Mouse (Mus musculus) skeletal muscle tissue, adult 2 months (tissue): ENCODE data around the gene Il1r1.

Experiments used
- DNase-seq: peaks from one replicate; pipeline ENCODE4 v3.0.0-alpha.2; 2012; ENCODE audit warnings: low read depth, low spot score

The Il1r1 gene

DNA sequence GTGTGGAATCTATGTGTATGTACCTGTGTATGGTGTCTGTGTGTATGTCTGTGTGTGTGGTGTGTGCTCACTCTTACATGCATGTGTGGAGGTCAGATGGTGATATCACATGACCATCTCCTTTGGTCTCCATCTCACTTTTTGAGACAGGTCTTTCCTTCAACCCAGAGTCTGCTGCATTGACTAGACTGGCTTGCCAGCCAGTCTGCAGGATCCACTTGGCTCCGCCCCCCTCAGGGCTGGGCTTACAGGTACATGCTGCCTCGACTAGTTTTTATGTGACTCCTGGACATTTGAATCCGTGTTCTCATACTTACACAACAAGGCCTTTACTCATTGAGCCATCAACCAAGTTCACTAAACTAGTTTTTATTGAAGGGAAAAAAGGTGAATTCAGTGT is 6.2 kb downstream of the Il1r1 start:
- no peak for DNase-seq

DNA sequence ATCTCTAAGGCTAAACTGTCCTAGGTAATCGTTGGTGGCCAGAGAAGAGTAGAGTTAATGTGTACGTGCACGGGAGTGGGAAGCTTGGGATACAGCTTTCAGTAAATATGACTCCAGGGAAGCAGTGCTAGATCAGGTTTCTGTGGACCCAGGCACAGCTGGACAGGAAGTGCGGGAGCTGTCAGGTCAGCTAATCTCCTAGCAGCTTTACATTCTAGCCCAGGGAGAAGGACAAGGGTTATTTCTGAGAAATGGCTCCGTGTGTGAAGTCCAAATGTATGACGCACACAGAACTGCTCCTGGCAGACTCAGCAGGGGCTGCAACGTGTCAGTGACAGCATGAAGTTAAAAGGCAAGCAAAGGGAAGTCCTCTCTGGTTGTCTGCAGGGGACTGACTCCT is 8.3 kb downstream of the Il1r1 start:
- DNase-seq = peak; percentile 13

- DNase-seq = no peak
Measured at GRCm38 (mm10) chr1:40233621-40234020, 8.7 kb downstream of the Il1r1 start.

- DNase-seq = no peak
Measured at GRCm38 (mm10) chr1:40235597-40236249, 10.8 kb downstream of the Il1r1 start.

GRCm38 (mm10) chr1:40236694-40237093 is 11.8 kb downstream of the Il1r1 start:
- no peak for DNase-seq

- no peak for DNase-seq
Measured at GRCm38 (mm10) chr1:40237094-40237493, 12.2 kb downstream of the Il1r1 start.

- DNase-seq = no peak
Measured at GRCm38 (mm10) chr1:40240353-40241092, 15.6 kb downstream of the Il1r1 start.

DNA sequence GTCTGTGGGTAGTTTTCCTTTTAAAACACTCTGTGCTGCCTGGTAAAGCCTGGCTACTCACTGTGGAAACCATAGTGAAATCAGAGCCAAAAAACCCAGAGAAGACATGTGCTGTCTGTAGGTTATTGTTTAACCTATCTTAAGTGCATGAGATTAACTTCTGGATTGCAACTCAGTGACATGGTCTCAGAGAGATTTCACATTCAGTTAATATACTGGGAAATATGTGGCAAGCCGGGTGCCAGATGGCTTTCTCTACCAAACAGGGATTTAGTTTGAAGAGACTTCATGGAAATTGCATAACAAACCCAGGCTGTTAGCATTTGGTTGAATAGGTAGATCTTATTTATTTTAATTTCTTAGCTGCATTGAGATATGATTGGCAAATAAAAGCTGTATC is 17.8 kb downstream of the Il1r1 start:
- no peak for DNase-seq

- no peak for DNase-seq
Measured at GRCm38 (mm10) chr1:40243561-40243998, 18.7 kb downstream of the Il1r1 start.

- no peak for DNase-seq
Measured at GRCm38 (mm10) chr1:40250425-40250824, 25.5 kb downstream of the Il1r1 start.

GRCm38 (mm10) chr1:40252507-40252906 is 27.6 kb downstream of the Il1r1 start:
- DNase-seq = no peak

- no peak for DNase-seq
Measured at GRCm38 (mm10) chr1:40253940-40254339, 29.1 kb downstream of the Il1r1 start.

GRCm38 (mm10) chr1:40254347-40255057 is 29.6 kb downstream of the Il1r1 start:
- DNase-seq = no peak

- DNase-seq = no peak
Measured at GRCm38 (mm10) chr1:40262441-40263121, 37.7 kb downstream of the Il1r1 start.

- DNase-seq = no peak
Measured at GRCm38 (mm10) chr1:40263122-40263498, 38.2 kb downstream of the Il1r1 start.

DNA sequence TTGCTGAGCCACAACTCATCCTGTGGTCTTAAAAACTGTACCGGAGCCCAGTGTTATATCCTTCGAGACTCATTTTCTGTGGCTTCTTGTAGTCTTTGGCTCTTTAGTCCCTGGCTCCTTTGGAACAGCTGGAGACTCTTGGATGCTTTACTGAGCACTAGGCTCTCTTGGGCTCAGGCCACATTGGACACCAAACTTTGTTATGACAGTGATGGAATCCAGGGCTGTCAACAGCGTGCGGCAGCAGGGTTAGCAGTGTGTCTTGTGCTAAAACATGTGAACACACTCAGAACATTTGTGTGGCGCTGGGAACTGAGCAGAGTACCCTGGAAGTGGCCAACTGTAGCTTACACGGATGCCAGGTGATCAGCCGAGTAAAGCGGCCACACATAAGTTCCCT is 38.8 kb downstream of the Il1r1 start:
- DNase-seq = peak; percentile 76

GRCm38 (mm10) chr1:40265301-40265835 is 40.5 kb downstream of the Il1r1 start:
- DNase-seq = no peak

- peak; percentile 78 for DNase-seq
Measured at GRCm38 (mm10) chr1:40266431-40267260, 41.8 kb downstream of the Il1r1 start.

DNA sequence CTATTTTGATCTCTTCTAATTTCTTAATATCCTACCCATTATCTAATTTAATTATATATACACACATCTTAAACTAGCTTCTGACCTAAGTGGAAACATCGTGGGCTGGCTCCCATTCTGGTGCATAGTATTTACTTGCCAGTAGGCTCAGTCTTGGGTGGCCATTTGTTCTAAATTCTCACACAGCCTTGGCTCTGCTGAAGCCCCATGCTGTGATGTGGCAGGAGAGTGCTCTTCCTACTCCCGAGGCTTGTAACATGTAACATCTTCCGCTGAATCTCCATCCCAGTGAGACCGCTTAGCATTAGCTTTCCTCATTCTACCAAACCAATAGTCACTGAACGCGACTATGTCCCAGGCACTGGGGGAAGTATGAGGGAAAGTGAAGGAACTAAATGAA is 43.0 kb downstream of the Il1r1 start:
- no peak for DNase-seq

GRCm38 (mm10) chr1:40268536-40268935 is 43.7 kb downstream of the Il1r1 start:
- no peak for DNase-seq

GRCm38 (mm10) chr1:40270415-40270814 is 45.5 kb downstream of the Il1r1 start:
- no peak for DNase-seq
